Mouse (Mus musculus) right cerebral cortex, adult 2 months (tissue): ENCODE measurements around the gene Xpo6.

Source experiments
- DNase-seq, 2 experiments: peaks; one replicate each; pipeline ENCODE4 v3.0.0; 2021 to 2022; ENCODE audit warnings: low spot score in 2 of 2

Xpo6 gene

GRCm38 (mm10) chr7:126080949-126081654, 119.2 kb downstream of the Xpo6 start:
- peak; percentile 46 to 53 for DNase-seq

- no peak for DNase-seq
These were observed 123.4 kb downstream of the Xpo6 start for GRCm38 (mm10) chr7:126076935-126077334.

GRCm38 (mm10) chr7:126075058-126075457, 125.2 kb downstream of the Xpo6 start:
- no peak for DNase-seq

GRCm38 (mm10) chr7:126070321-126070720, 130.0 kb downstream of the Xpo6 start:
- no peak for DNase-seq

GRCm38 (mm10) chr7:126066777-126067176, 133.5 kb downstream of the Xpo6 start:
- DNase-seq = peak; percentile 63 to 66

GRCm38 (mm10) chr7:126065243-126065876, 134.9 kb downstream of the Xpo6 start:
- no peak for DNase-seq

GRCm38 (mm10) chr7:126062228-126062627, 138.1 kb downstream of the Xpo6 start:
- no peak for DNase-seq

GRCm38 (mm10) chr7:126058918-126059317, 141.4 kb downstream of the Xpo6 start:
- no peak for DNase-seq

GRCm38 (mm10) chr7:126057332-126057914, 142.9 kb downstream of the Xpo6 start:
- DNase-seq = no peak

- no peak for DNase-seq
These were observed 145.7 kb downstream of the Xpo6 start for GRCm38 (mm10) chr7:126054574-126054973.

- no peak for DNase-seq
These were observed 146.7 kb downstream of the Xpo6 start for GRCm38 (mm10) chr7:126053618-126054017.

- no peak for DNase-seq
These were observed 148.4 kb downstream of the Xpo6 start for GRCm38 (mm10) chr7:126051910-126052309.
